Mouse (Mus musculus) lung, postnatal 0 days (tissue): ENCODE measurements around the gene Sdhc. TPM values are rescaled to one million over a fixed set of nuclear protein-coding genes. Genes with fewer than 3 reads are reported as not detected.

Experiments used
- ATAC-seq: fragments of 200-750 bp; cut with Nextera tagmentation; 2 replicates; pipeline ENCODE4 v1.8.0; 2017; ENCODE audit warnings: moderate library complexity
- DNase-seq: peaks from one replicate; pipeline ENCODE4 v3.0.0-alpha.2; 2016; ENCODE audit warnings: low spot score
- H3K27ac ChIP-seq: fragments of 300-500 bp; sonication (generic); 2 replicates; pipeline ENCODE4 v1.5.1; 2014; ENCODE audit warnings: antibody characterized with exemption, mild to moderate bottlenecking, low read length, mixed read lengths
- H3K27me3 ChIP-seq: fragments of 300-500 bp; sonication (generic); replicated peaks from 2 replicates; pipeline ENCODE4 v1.6.1; 2014; ENCODE audit warnings: low read length, mixed read lengths; ENCODE audit not compliant: insufficient read depth
- H3K36me3 ChIP-seq: fragments of 300-500 bp; sonication (generic); 2 replicates; pipeline ENCODE4 v1.6.1; 2014; ENCODE audit warnings: low read length, mixed read lengths; ENCODE audit not compliant: insufficient read depth
- H3K4me1 ChIP-seq: fragments of 300-500 bp; sonication (generic); 2 replicates; pipeline ENCODE4 v1.6.1; 2014; ENCODE audit warnings: antibody characterized with exemption, low read depth, low read length, mixed read lengths; ENCODE audit not compliant: insufficient read depth
- H3K4me2 ChIP-seq: fragments of 300-500 bp; sonication (generic); replicated peaks from 2 replicates; pipeline ENCODE4 v1.6.1; 2014; ENCODE audit warnings: low read depth, mild to moderate bottlenecking, low read length, moderate library complexity, mixed read lengths
- H3K4me3 ChIP-seq: fragments of 300-500 bp; sonication (generic); 2 replicates; pipeline ENCODE4 v1.5.1; 2014; ENCODE audit warnings: low read depth, low read length
- H3K9ac ChIP-seq: fragments of 300-500 bp; sonication (generic); replicated peaks from 2 replicates; pipeline ENCODE4 v1.6.1; 2014; ENCODE audit warnings: low read depth, mild to moderate bottlenecking
- H3K9me3 ChIP-seq: fragments of 300-500 bp; sonication (generic); 2 replicates; pipeline ENCODE4 v1.6.1; 2016; ENCODE audit warnings: low read length, mixed read lengths
- CTCF ChIP-seq: IDR thresholded peaks from 2 replicates; pipeline ENCODE4 v1.5.1; 2016; ENCODE audit warnings: antibody characterized with exemption, mild to moderate bottlenecking
- EP300 ChIP-seq: IDR thresholded peaks from 2 replicates; pipeline ENCODE4 v1.6.1; 2016; ENCODE audit warnings: antibody characterized with exemption, mild to moderate bottlenecking, control low read depth
- WGBS: fragments of 180-500 bp; shearing (Covaris S2); extraction: QIAGEN DNeasy Blood & Tissue Kit; methylation state at CpG from one replicate; pipeline ENCODE4 v1.1.7; 2014; 5-methylcytosine and 5-hydroxymethylcytosine counted together
- polyA plus RNA-seq: library from polyadenylated mRNA; unstranded; fragments of >200 nt; fragmentation: Nextera tagmentation; extraction: Ambion mirVana; gene quantifications from 2 replicates; pipeline ENCODE4 v1.2.1, GENCODE M21; 2015

Sdhc gene
- polyA plus RNA-seq, 1 experiment from 2014 or later: 157 TPM

DNA sequence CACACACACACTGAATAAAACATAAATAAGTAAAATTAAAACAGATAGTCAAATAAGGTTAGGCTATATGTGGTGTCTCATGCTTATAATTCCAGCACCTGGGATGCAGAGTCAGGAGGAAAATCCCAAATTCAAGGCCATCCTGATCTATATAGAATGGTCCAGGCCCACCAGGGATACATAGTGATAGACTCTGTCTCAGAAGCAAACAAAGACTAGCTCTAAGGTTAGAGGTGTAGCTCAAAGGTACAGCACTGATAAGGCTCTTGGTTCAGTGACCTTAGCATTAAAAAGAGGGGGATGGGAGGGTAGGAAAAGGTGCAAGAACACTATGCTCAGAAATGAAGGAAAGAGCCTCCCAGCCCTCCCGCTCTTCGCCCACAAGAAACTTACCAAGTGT lies 14.8 kb downstream of the Sdhc start:
- peaks cover 37% of the 10 kb centered on the region for H3K36me3 ChIP-seq
- WGBS: 97% methylated on average over 2 of the region's 2 CpGs
- no peak for DNase-seq

DNA sequence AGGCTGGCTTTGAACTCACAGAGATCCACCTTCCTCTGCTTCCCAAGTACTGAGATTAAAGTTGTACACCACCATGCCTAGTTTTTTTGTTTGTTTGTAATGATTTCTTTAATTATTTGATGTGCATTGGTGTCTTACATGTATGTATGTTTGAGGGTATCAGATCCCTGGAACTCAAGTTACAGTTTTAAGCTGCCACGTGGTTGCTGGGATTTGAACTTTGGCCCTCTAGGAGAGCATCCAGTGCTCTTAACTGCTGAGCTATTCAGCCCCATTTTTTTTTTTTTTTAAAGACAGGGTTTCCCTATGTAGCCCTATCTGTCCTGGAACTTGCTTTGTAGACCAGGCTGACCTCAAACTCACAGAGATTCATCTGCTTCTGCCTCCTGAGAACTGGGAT lies 19.4 kb downstream of the Sdhc start:
- no peak for ATAC-seq
- H3K4me1 ChIP-seq: no peaks in the 10 kb centered on the region
- no peak overlapping the region for H3K4me3 ChIP-seq
- 81% methylated on average over 1 of the region's 1 CpGs for WGBS
- no peak for DNase-seq
- no peaks in the 10 kb centered on the region for H3K9me3 ChIP-seq
- H3K9ac ChIP-seq: no peak overlapping the region
- H3K36me3 ChIP-seq: peaks cover 38% of the 10 kb centered on the region
- H3K4me2 ChIP-seq: no peak overlapping the region
- no peaks in the 10 kb centered on the region for H3K27me3 ChIP-seq
- no peak overlapping the region for H3K27ac ChIP-seq
- TF ChIP-seq CTCF: no peak
- no peak for TF ChIP-seq EP300

More for the DNA sequence above, 14.8 kb downstream of the Sdhc start:
- ATAC-seq: no peak
- H3K4me2 ChIP-seq: no peak overlapping the region
- TF ChIP-seq EP300 (no peak), CTCF (no peak)
- no peak overlapping the region for H3K9ac ChIP-seq
- no peaks in the 10 kb centered on the region for H3K27me3 ChIP-seq
- H3K9me3 ChIP-seq: no peaks in the 10 kb centered on the region
- no peak overlapping the region for H3K4me3 ChIP-seq
- H3K27ac ChIP-seq: no peak overlapping the region
- H3K4me1 ChIP-seq: no peaks in the 10 kb centered on the region

- H3K9me3 ChIP-seq: no peaks in the 10 kb centered on the region
- TF ChIP-seq CTCF (0 out of 2 replicates have a peak, but pooled peaks have one; percentile 10), EP300 (no peak)
- no peaks in the 10 kb centered on the region for H3K27me3 ChIP-seq
- H3K4me1 ChIP-seq: no peaks in the 10 kb centered on the region
- H3K36me3 ChIP-seq: peaks cover 28% of the 10 kb centered on the region
- ATAC-seq: no peak
- 70% methylated on average over 7 of the region's 7 CpGs for WGBS
- no peak overlapping the region for H3K4me2 ChIP-seq
- no peak overlapping the region for H3K27ac ChIP-seq
- no peak overlapping the region for H3K9ac ChIP-seq
- H3K4me3 ChIP-seq: no peak overlapping the region
- no peak for DNase-seq
Observed at GRCm38 (mm10) chr1:171129251-171129650, 21.2 kb downstream of the Sdhc start.

GRCm38 (mm10) chr1:171124398-171124797 lies 26.0 kb downstream of the Sdhc start:
- Histone ChIP-seq H3K4me3 (no peak overlapping the region), H3K27ac (no peak overlapping the region), H3K27me3 (no peaks in the 10 kb centered on the region), H3K36me3 (peaks cover 5% of the 10 kb centered on the region; the same call in 1 of the 2 replicates), H3K9ac (no peak overlapping the region), H3K4me2 (no peak overlapping the region), H3K9me3 (no peaks in the 10 kb centered on the region), H3K4me1 (0 out of 2 replicates have a peak, but pooled peaks cover 3% of the 10 kb centered on the region)
- TF ChIP-seq EP300: no peak
- TF ChIP-seq CTCF: no peak
- WGBS: 82% methylated on average over 5 of the region's 5 CpGs
- DNase-seq (no peak), ATAC-seq (no peak)

GRCm38 (mm10) chr1:171122932-171123331 lies 27.5 kb downstream of the Sdhc start:
- no peaks in the 10 kb centered on the region for H3K36me3 ChIP-seq
- H3K9me3 ChIP-seq: no peaks in the 10 kb centered on the region
- no peak overlapping the region for H3K9ac ChIP-seq
- no peaks in the 10 kb centered on the region for H3K27me3 ChIP-seq
- WGBS: 24% methylated on average over 7 of the region's 7 CpGs
- peak; percentile 82 for DNase-seq
- TF ChIP-seq EP300 (no peak), CTCF (no peak)
- peak; percentile 84 for ATAC-seq
- peaks cover 3% of the 10 kb centered on the region; the same call in 1 of the 2 replicates for H3K4me1 ChIP-seq
- H3K4me2 ChIP-seq: no peak overlapping the region
- no peak overlapping the region for H3K27ac ChIP-seq
- H3K4me3 ChIP-seq: no peak overlapping the region

DNA sequence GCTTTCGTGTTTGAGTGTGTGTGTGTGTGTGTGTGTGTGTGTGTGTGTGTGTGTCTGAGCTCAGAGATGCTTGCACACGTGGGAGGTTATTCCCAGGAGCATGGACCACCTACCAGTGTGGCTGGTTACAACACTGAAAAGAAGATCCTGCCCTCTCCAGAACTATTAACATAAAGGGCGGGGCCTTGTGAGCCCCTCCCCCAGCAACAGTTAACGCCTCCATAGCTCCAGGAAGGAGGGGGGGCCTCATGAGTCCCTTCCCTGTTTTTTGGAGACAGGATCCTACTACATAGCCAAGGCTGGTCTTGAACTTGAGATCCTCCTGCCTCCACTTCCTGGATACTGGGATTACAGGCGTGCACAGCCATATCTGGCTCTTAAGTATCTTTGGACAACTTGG lies 28.6 kb downstream of the Sdhc start:
- H3K4me2 ChIP-seq: no peak overlapping the region
- no peak overlapping the region for H3K27ac ChIP-seq
- ATAC-seq (peak; percentile 23; the same call in 1 of the 2 replicates), DNase-seq (no peak)
- no peak overlapping the region for H3K4me3 ChIP-seq
- H3K27me3 ChIP-seq: no peaks in the 10 kb centered on the region
- no peaks in the 10 kb centered on the region for H3K9me3 ChIP-seq
- H3K36me3 ChIP-seq: no peaks in the 10 kb centered on the region
- no peak overlapping the region for H3K9ac ChIP-seq
- TF ChIP-seq EP300: no peak
- no peak for TF ChIP-seq CTCF
- WGBS: 53% methylated on average over 5 of the region's 5 CpGs
- H3K4me1 ChIP-seq: peaks cover 3% of the 10 kb centered on the region; the same call in 1 of the 2 replicates

DNA sequence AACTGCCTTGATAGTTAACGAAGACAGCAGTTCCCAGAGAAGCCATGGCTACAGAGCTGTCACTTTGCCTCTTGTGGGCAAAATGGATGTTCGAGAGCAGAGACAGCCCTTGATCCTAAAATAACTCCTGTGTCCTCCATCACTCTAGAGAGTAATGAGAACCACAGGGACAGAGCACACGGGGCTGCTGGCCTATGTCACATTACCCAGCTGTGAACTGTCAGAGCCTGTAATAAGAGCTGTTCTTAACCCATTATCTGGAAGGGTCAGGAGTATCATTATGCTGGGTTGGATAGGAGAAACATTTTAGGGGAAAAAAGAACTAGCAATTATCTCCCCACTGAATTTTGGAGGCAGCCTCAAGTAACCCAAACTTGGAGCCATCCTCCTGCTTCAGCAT lies 29.5 kb downstream of the Sdhc start:
- no peaks in the 10 kb centered on the region for H3K27me3 ChIP-seq
- peaks cover 3% of the 10 kb centered on the region; the same call in 1 of the 2 replicates for H3K4me1 ChIP-seq
- DNase-seq (no peak), ATAC-seq (no peak)
- H3K4me2 ChIP-seq: no peak overlapping the region
- no peak overlapping the region for H3K9ac ChIP-seq
- H3K4me3 ChIP-seq: no peak overlapping the region
- H3K27ac ChIP-seq: no peak overlapping the region
- no peaks in the 10 kb centered on the region for H3K36me3 ChIP-seq
- 42% methylated on average over 3 of the region's 3 CpGs for WGBS
- TF ChIP-seq EP300 (no peak), CTCF (no peak)
- no peaks in the 10 kb centered on the region for H3K9me3 ChIP-seq
